Mouse (Mus musculus): ENCODE data around the gene Nsf.

DNA sequence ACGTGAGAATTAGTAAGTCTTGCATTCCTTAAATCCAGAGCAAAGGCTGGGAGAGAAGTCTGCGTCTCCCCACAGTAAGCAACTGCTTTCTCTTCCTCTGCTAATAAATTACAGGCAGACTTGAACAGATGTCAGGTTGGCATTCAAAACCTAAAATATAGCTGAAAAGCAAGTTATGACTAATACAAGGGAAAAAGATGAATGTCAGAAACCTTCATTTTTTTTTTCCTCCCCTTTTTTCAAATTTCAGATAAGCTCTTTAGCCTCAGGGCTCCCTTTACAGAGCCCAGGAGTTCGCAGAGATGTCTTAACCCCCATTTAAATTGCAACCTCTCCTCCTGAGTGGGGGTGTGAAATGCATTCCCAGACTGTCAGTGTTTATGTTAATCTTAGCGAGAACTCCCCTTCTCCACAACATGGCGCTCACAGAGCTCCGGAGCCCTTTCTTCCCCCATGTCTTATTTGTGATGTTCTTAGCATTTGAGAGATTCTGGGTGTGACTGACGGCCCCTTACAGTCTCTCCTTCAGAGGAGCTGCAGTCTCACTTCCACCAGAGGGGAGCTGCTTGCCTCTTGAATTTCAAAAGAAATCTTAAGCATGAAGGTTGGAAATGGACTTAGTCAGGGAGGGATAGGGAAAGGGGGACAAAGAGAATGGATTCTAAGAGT, 47.7 kb downstream of the Nsf start:
- TF ChIP-seq CTCF (IDR thresholded peaks at IDR 0.05; ENCODE audit: extremely low read depth, insufficient read depth, low read length) (no peak), POLR2A (IDR thresholded peaks at IDR 0.05; ENCODE audit: extremely low read depth, insufficient read depth, low read length) (no peak)
